Mouse (Mus musculus) cerebellum, adult 8-10 months (tissue): Measurements from ENCODE around the gene Epm2a.

Experiments
- DNase-seq: peaks from one replicate; pipeline ENCODE4 v3.0.0; 2022

The Epm2a gene

DNA sequence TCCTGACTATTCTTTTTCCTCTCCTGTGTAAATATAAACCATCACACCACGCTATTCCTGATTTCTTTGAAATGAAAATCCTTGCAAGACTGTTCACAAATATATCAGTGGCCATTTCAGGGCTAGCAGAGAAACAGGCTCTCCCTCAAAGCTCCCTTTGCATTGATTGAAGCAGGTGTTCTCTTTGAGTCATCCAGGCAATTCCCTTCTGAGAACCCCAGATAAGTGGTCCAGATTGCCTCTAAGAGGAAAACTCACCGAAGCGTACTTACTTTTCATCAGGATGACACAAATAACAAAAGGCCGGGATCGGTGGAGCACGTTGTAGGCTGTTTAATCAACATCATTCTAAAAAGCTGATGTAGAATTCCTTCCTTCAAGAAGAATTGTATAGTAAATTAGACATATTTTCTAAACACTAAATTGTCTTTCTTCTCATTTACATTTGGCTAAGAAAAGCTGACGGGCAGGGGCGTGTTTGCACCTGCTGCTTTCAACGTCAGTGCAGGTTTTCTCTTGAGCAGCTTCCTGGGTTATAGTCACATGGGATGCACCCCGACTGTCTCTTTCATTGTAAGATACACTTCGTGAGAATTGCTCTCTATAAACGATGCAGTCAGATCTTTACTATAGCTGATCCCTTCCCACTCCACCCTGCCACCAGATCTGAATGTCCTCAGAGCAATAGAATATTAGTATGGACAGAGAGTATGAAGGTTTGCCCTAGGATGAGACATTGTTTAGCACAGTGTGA is 86.0 kb downstream of the Epm2a start:
- no peak for DNase-seq

DNA sequence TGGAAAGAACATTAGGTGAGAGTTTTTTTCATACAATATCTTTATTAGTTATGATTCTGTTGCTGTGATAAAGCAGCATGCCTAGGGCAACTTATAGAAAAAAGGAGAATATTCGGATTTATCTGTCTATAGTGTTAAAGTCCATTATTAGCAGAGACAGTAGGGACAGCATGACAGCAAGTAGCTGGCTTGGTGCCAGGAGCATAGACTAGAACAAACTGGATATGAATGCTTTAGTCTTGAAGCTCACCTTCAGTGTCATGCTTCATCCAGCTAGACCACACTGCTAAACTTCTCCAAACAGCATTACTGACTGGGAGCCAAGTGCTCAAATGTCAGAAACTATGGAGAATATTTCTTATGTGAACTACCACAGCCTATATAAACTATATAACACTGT is 93.8 kb downstream of the Epm2a start:
- peak; percentile 27 for DNase-seq

DNA sequence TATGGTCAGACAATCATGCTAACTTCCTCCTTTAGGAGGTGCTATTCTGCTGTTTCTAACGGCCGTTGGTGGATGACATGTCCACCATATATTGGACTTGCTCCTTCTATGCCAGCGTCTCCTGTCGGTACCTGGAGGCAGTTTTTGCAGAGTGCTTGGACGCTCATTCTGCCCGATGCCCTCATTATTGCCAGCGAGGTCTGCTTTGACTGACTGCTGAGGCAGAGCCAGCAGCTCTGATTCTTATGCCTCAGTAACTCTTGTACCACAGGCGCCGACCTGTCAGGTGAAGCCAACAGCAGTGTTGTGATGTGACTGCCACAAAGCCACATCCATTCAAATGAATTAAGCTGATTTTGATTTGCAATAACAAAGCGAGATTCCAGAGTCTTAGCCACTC is 95.3 kb downstream of the Epm2a start:
- peak; percentile 11 for DNase-seq

DNA sequence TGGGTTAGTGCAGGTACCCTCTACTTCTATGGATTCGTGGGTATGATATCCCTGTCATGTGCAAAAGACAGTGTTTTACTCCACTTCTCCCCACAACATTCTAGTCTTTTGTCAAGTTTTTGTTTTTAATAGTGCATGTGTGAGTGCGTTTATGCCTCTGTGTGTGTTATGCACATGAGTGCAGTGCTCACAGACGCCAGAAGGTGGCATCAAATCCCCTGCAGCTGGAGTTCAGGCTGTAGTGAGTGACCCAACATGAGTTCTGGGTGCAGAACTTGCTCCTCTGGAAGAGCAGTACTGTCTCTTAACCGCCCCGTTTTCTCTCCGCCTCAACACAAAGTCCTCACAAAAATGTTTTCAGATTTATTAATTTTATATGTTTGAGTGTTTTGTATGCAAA is 96.1 kb downstream of the Epm2a start:
- no peak for DNase-seq

DNA sequence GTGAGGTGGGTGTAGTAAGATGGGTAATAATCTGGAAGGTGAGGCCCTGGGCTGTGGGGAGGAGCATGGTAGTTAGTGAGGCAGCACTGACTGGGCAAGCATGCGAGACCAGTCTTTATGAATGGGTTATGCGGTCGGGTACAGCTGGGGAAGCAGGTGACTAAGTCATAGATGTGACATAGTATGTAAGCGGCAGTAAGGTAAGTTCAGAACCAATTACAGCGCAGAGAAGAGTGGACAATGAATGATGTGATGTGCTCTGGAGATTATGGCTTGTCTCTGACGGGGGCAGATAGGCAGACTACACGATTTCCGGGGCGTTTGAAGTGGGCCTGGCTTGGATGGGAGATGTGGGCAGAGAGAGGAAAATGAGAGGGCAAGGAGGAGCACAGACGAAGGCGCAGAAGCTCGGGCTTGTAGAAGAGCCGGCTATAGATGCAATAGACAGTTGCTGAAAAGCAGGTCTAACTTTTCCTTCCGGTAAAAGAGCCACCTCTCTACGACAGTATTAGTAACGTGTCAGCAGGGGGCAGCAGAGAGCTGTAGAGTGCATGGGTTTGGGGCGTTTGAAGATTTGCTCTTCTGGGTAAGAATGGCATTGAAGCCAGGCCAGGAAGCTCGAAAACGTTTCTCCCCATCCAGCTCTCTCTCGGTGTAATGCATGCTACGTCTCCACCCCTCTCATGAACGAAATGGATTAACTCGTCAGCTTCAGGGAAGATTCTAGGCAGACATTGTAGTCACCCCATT is 106.5 kb downstream of the Epm2a start:
- DNase-seq: peak; percentile 76

DNA sequence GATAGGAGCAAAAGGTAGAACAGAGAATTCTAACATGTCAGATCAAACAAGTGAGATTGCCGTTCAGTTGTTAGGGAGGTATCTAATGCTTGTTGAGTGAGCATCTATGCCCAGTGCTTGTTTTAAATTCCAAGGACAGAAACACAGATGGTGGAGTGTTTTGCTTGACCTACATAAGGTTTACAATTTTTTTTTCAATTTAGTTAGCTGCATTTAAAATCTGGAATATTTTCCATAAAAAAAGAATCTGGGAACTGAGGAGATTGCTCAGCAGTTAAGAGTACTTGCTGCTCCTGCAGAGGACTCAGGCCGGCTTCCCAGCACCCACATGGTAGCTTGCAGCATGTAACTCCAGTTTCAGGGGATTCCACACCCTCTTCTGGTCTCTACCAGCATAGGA is 109.3 kb downstream of the Epm2a start:
- DNase-seq: no peak

DNA sequence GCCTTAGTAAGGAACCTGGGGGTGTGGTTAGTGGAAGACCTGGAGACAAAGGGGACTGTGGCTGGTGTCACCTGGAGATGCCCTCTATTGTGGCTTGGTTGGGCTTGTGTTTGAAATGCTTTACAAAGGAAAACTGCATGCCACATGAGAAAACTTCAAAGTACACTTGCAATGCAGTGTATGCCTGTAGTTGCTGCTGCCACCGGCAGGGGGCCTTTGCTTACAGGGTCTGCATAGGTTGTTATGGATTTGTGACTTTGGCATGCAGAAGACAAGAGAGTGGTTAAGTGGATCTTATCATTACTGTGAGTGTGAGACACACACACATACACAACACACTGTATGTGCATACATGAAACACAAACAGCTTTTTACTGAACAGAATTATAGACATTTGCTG is 114.2 kb downstream of the Epm2a start:
- no peak for DNase-seq

GRCm38 (mm10) chr10:11491956-11492355 is 148.8 kb downstream of the Epm2a start:
- peak; percentile 22 for DNase-seq
